Mouse (Mus musculus) hindbrain, embryonic 13.5 days (tissue): ENCODE results near the gene Slc22a3. TPM values are rescaled to one million over a fixed set of nuclear protein-coding genes. Genes with fewer than 3 reads are reported as not detected.
A peak's percentile ranks its signal among the peaks of the same experiment; 100 is the strongest.

ENCODE experiments used
- ATAC-seq: fragments of 200-750 bp; cut with Nextera tagmentation; 2 replicates; pipeline ENCODE4 v1.8.0; 2017; ENCODE audit warnings: moderate TSS enrichment; ENCODE audit not compliant: low FRiP score
- H3K27ac ChIP-seq: fragments of 300-500 bp; sonication (generic); 2 replicates; pipeline ENCODE4 v1.5.1; 2015; ENCODE audit warnings: inconsistent platforms, mild to moderate bottlenecking, moderate library complexity
- H3K27me3 ChIP-seq: fragments of 300-500 bp; sonication (generic); 2 replicates; pipeline ENCODE4 v1.6.1; 2015; ENCODE audit warnings: mild to moderate bottlenecking, inconsistent platforms
- H3K36me3 ChIP-seq: fragments of 300-500 bp; sonication (generic); 2 replicates; pipeline ENCODE4 v1.6.1; 2015; ENCODE audit warnings: mild to moderate bottlenecking, inconsistent platforms
- H3K4me1 ChIP-seq: fragments of 300-500 bp; sonication (generic); replicated peaks from 2 replicates; pipeline ENCODE4 v1.6.1; 2015; ENCODE audit warnings: inconsistent platforms
- H3K4me2 ChIP-seq: fragments of 300-500 bp; sonication (generic); 2 replicates; pipeline ENCODE4 v1.6.1; 2015; ENCODE audit warnings: inconsistent platforms, mild to moderate bottlenecking, moderate library complexity
- H3K4me3 ChIP-seq: fragments of 300-500 bp; sonication (generic); 2 replicates; pipeline ENCODE4 v1.5.1; 2015; ENCODE audit warnings: mild to moderate bottlenecking, inconsistent platforms
- H3K9ac ChIP-seq: fragments of 300-500 bp; sonication (generic); 2 replicates; pipeline ENCODE4 v1.6.1; 2015; ENCODE audit warnings: mild to moderate bottlenecking, inconsistent platforms
- H3K9me3 ChIP-seq: fragments of 300-500 bp; sonication (generic); 2 replicates; pipeline ENCODE4 v1.6.1; 2016; ENCODE audit warnings: inconsistent platforms
- WGBS: fragments of 180-500 bp; shearing (Covaris S2); methylation state at CpG from one replicate; pipeline ENCODE4 v1.1.7; 2015; 5-methylcytosine and 5-hydroxymethylcytosine counted together
- polyA plus RNA-seq: library from polyadenylated mRNA; unstranded; fragments of >200 nt; fragmentation: Nextera tagmentation; extraction: Ambion mirVana; gene quantifications from 2 replicates; pipeline ENCODE4 v1.2.1, GENCODE M21; 2015

Slc22a3 gene
- polyA plus RNA-seq, result 0.66 and 0.87 TPM in 2 replicates

- no peak for ATAC-seq
- peaks cover 49% of the 10 kb centered on the region for H3K27me3 ChIP-seq
- H3K9me3 ChIP-seq, result no peaks in the 10 kb centered on the region
- H3K27ac ChIP-seq, result no peak within 1 kb of the TSS
- H3K36me3 ChIP-seq, result no peaks in the 10 kb centered on the region
- H3K9ac ChIP-seq, result peak within 1 kb of the TSS; percentile 55; the same call in 1 of the 2 replicates
- peak within 1 kb of the TSS; percentile 39 for H3K4me3 ChIP-seq
- H3K4me1 ChIP-seq, result peaks cover 8% of the 10 kb centered on the region
- 16% methylated on average over 14 of the region's 14 CpGs for WGBS
- H3K4me2 ChIP-seq, result peak within 1 kb of the TSS; percentile 62
These were observed at the start of gene Slc22a3 for GRCm38 (mm10) chr17:12507654-12508204. Gene Slc22a3, minus strand, starts transcription at chr17:12507704.

- ATAC-seq, result no peak
- 61% methylated on average over 13 of the region's 13 CpGs for WGBS
- H3K4me2 ChIP-seq, result no peak overlapping the region
These were observed 27.0 kb upstream of the Slc22a3 start for GRCm38 (mm10) chr17:12534353-12535145.

DNA sequence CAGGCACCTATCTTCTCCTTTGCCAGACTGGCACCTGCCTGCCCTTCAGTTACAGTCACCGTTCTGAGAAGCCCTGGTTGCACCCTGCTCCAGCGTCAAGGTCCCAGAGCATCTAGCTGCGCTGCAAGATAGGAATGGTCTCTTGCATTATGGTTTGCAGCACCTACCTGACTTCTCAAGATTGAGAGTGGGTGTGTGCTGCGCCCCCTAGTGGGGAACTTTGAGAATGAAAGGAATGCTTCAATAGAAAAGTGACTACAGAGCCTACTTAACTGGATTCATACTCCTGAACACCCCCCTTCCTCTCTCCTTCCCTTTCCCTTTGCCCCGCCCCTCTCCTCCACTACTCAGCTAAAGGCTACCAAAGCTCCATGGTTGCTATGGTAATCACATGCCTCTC is 24.6 kb upstream of the Slc22a3 start:
- no peaks in the 10 kb centered on the region for H3K9me3 ChIP-seq
- H3K9ac ChIP-seq, result no peak overlapping the region
- ATAC-seq, result no peak
- H3K27me3 ChIP-seq, result no peaks in the 10 kb centered on the region
- WGBS, result 41% methylated on average over 5 of the region's 5 CpGs
- no peak overlapping the region for H3K4me2 ChIP-seq
- no peak overlapping the region for H3K4me3 ChIP-seq
- H3K36me3 ChIP-seq, result no peaks in the 10 kb centered on the region
- H3K27ac ChIP-seq, result no peak overlapping the region
- no peaks in the 10 kb centered on the region for H3K4me1 ChIP-seq

More at GRCm38 (mm10) chr17:12534353-12535145, 27.0 kb upstream of the Slc22a3 start:
- no peaks in the 10 kb centered on the region for H3K4me1 ChIP-seq
- no peaks in the 10 kb centered on the region for H3K36me3 ChIP-seq
- H3K9me3 ChIP-seq, result no peaks in the 10 kb centered on the region
- H3K9ac ChIP-seq, result no peak overlapping the region
- H3K4me3 ChIP-seq, result no peak overlapping the region
- H3K27ac ChIP-seq, result no peak overlapping the region
- H3K27me3 ChIP-seq, result no peaks in the 10 kb centered on the region

GRCm38 (mm10) chr17:12530081-12530480 is 22.6 kb upstream of the Slc22a3 start:
- Histone ChIP-seq H3K4me3 (no peak overlapping the region), H3K4me2 (no peak overlapping the region), H3K36me3 (no peaks in the 10 kb centered on the region), H3K4me1 (no peaks in the 10 kb centered on the region), H3K27ac (no peak overlapping the region), H3K27me3 (no peaks in the 10 kb centered on the region), H3K9me3 (no peaks in the 10 kb centered on the region), H3K9ac (no peak overlapping the region)
- 81% methylated on average over 6 of the region's 6 CpGs for WGBS
- ATAC-seq, result no peak

DNA sequence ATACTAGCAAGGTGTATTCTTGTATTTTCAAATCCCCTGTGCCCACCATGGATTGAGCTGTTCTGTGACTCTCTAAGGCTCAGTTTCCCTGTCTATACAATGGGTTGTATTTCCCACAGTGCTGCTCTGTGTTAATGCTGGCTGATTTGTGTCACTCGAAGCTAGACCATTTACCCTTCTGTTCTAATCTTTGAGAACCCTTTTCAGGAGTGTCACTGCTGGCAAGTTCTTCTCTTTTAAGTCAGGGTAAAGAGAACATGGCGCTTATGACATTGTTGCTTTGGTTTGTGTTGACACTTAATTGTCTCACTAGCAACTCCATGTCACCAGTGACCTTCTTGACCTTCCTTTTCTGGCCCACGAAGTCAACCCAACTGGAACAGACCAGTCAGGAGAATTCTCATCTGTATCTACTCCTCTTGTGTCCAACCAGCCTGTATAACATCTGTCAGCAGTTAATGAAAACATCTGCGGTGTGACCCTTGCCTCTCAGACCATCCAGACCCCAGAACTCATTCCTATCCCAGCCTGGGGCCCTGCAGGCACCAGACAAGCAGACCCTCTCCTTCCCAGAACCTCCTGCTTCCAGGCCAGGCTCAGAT is 22.0 kb upstream of the Slc22a3 start:
- 82% methylated on average over 4 of the region's 4 CpGs for WGBS
- H3K4me2 ChIP-seq, result no peak overlapping the region
- ATAC-seq, result no peak
- no peak overlapping the region for H3K9ac ChIP-seq
- no peak overlapping the region for H3K4me3 ChIP-seq
- no peak overlapping the region for H3K27ac ChIP-seq
- no peaks in the 10 kb centered on the region for H3K27me3 ChIP-seq
- H3K9me3 ChIP-seq, result no peaks in the 10 kb centered on the region
- no peaks in the 10 kb centered on the region for H3K36me3 ChIP-seq
- H3K4me1 ChIP-seq, result no peaks in the 10 kb centered on the region

DNA sequence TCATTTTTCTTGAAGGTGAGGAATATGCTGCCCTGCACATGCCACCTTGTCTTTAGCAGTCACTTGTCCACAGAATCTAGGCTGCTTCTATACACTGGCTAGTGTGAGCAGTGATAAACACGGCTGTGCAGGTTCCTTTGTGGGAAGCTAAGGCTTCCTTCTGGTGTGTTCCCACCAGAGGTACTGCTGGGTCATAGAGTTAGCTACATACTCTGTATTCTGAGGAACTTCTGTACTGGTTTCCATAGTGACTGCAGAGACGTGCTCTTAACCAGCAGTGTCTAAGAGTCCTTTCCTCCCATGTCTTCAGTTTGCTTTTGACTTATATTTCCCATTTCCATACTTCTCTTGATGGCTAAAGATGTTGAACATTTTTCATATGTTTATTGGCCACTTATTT is 11.6 kb upstream of the Slc22a3 start:
- Histone ChIP-seq H3K27me3 (no peaks in the 10 kb centered on the region), H3K27ac (no peak overlapping the region), H3K4me1 (no peaks in the 10 kb centered on the region), H3K4me3 (no peak overlapping the region), H3K36me3 (no peaks in the 10 kb centered on the region), H3K9ac (no peak overlapping the region), H3K4me2 (no peak overlapping the region), H3K9me3 (peaks cover 12% of the 10 kb centered on the region)
- ATAC-seq, result no peak
- WGBS, result 68% methylated on average over 2 of the region's 2 CpGs

GRCm38 (mm10) chr17:12518194-12518593 is 10.7 kb upstream of the Slc22a3 start:
- no peak for ATAC-seq
- 91% methylated on average over 6 of the region's 6 CpGs for WGBS
- peaks cover 12% of the 10 kb centered on the region for H3K9me3 ChIP-seq

DNA sequence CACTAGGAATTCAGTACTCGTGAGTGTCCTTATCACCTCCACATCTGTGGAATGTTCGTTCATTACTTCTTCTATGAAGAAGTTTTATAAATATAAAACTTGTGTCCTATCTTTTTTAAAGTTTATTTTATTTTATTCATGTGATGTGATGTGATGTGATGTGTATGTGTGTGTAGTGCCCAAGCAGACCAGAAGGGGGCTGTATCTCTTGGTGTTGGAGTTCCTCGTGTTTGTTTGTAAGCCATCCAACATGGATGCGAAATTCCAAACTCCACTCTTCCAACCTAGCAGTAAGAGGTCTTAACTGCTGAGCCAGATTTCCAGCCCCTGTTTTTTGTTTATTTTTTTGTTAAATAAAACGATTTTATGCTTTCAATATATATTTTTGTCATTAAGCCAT is 6.5 kb upstream of the Slc22a3 start:
- 84% methylated on average over 5 of the region's 5 CpGs for WGBS
- Histone ChIP-seq H3K4me2 (no peak overlapping the region), H3K9me3 (no peaks in the 10 kb centered on the region)

More at GRCm38 (mm10) chr17:12518194-12518593, 10.7 kb upstream of the Slc22a3 start:
- Histone ChIP-seq H3K27me3 (no peaks in the 10 kb centered on the region), H3K36me3 (no peaks in the 10 kb centered on the region), H3K4me3 (no peak overlapping the region), H3K9ac (no peak overlapping the region), H3K27ac (no peak overlapping the region), H3K4me1 (no peaks in the 10 kb centered on the region), H3K4me2 (no peak overlapping the region)

DNA sequence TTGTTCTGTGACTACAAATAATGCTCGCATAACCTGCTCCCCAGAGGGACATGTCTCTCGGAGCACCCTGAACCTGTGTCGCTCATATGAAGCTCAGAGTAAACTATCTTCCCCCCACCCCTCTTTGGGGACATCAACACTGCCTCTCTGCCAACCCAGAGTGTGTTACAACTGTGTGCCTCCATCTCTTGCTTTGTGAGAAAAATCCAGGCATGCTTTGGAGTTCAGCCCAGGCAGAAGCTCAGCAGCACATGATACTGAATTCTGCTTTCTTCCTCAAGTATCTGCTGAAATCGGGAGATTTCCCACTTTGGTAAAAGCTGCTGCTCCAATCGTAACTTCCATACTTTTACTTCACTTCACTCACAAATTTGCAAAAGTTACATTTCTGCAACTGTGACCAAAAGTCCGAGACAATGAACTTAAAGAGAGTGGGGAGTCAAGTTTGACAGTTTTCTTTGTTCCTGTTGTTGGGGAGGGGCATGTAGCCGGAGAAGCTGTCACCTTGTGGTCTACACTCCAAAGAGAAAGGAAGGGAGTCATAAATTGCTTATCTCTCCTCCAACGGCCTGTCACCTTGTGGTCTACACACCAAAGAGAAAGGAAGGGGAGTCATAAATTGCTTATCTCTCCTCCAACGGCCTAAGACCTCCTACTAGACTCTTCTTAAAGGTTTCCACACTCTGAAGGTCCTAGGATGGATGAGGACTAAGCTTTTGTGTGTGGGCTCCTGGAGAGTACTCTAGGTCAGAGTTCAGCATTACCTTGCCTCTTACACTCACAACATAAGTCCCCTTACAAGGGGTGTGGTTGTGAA is 5.8 kb upstream of the Slc22a3 start:
- no peaks in the 10 kb centered on the region for H3K9me3 ChIP-seq
- no peak overlapping the region for H3K27ac ChIP-seq
- no peak overlapping the region for H3K4me2 ChIP-seq
- H3K4me1 ChIP-seq, result no peaks in the 10 kb centered on the region
- H3K27me3 ChIP-seq, result peaks cover 9% of the 10 kb centered on the region
- H3K4me3 ChIP-seq, result no peak overlapping the region
- H3K36me3 ChIP-seq, result no peaks in the 10 kb centered on the region
- no peak overlapping the region for H3K9ac ChIP-seq
- no peak for ATAC-seq
- 78% methylated on average over 9 of the region's 9 CpGs for WGBS

More for the DNA sequence above, 6.5 kb upstream of the Slc22a3 start:
- H3K27ac ChIP-seq, result no peak overlapping the region
- H3K4me3 ChIP-seq, result no peak overlapping the region
- no peak overlapping the region for H3K9ac ChIP-seq
- ATAC-seq, result no peak
- peaks cover 2% of the 10 kb centered on the region for H3K27me3 ChIP-seq
- H3K36me3 ChIP-seq, result no peaks in the 10 kb centered on the region
- H3K4me1 ChIP-seq, result no peaks in the 10 kb centered on the region

GRCm38 (mm10) chr17:12511193-12511592 is 3.7 kb upstream of the Slc22a3 start:
- no peaks in the 10 kb centered on the region for H3K36me3 ChIP-seq
- H3K4me2 ChIP-seq, result no peak overlapping the region
- H3K27ac ChIP-seq, result no peak overlapping the region
- no peak overlapping the region for H3K4me3 ChIP-seq
- H3K4me1 ChIP-seq, result peaks cover 8% of the 10 kb centered on the region
- no peaks in the 10 kb centered on the region for H3K9me3 ChIP-seq
- H3K27me3 ChIP-seq, result peaks cover 30% of the 10 kb centered on the region
- H3K9ac ChIP-seq, result no peak overlapping the region
- WGBS, result 92% methylated on average over 3 of the region's 3 CpGs
- no peak for ATAC-seq

- H3K4me1 ChIP-seq, result peaks cover 8% of the 10 kb centered on the region
- H3K36me3 ChIP-seq, result no peaks in the 10 kb centered on the region
- no peak overlapping the region for H3K9ac ChIP-seq
- H3K4me3 ChIP-seq, result no peak overlapping the region
- no peak overlapping the region for H3K27ac ChIP-seq
- H3K9me3 ChIP-seq, result no peaks in the 10 kb centered on the region
- no peak for ATAC-seq
- H3K27me3 ChIP-seq, result peaks cover 49% of the 10 kb centered on the region
- H3K4me2 ChIP-seq, result no peak overlapping the region
- 29% methylated on average over 7 of the region's 7 CpGs for WGBS
These were observed 872 bp upstream of the Slc22a3 start for GRCm38 (mm10) chr17:12508376-12508775.
